Mouse (Mus musculus) olfactory bulb, adult 2 months (tissue): Measurements from ENCODE around the gene Slc25a1.

Experiments used
- CTCF ChIP-seq: fragments of 200-500 bp; IDR thresholded peaks from 2 replicates; pipeline ENCODE4 v1.5.1; 2012; ENCODE audit warnings: low read depth, mild to moderate bottlenecking, low read length, moderate library complexity; ENCODE audit not compliant: insufficient read depth
- POLR2A ChIP-seq: fragments of 200-500 bp; IDR thresholded peaks from 2 replicates; pipeline ENCODE4 v1.6.1; 2012; ENCODE audit warnings: mild to moderate bottlenecking, low read depth, low read length, moderate library complexity; ENCODE audit not compliant: insufficient read depth

- no peak for TF ChIP-seq CTCF
- TF ChIP-seq POLR2A = no peak
These were observed 5.9 kb downstream of the Slc25a1 start for GRCm38 (mm10) chr16:17922163-17922538.
